ENCODE assay signal across 18 mouse cellular contexts in genomic region chr9:14623250-14623649, GRCm38 (mm10). TPM values are rescaled to one million over a fixed set of nuclear protein-coding genes. Genes with fewer than 3 reads are reported as not detected.
DNase-seq lines count a peak whose midpoint lies in the region; ATAC-seq and TF ChIP-seq lines count a peak whose summit lies in the region.
"Had no signal": no experiment of that assay in that cellular context is flagged by ENCODE, and none has a peak within 500 bp of the region (broad histone marks: within the 10 kb centered on the region; RNA-seq: fewer than 3 reads in every experiment).

No protein-coding gene starts in this region.

- no peaks in the 10 kb centered on the region for H3K9me3 ChIP-seq in heart, embryonic 15.5 days (replicated peaks)
- H3K9me3 ChIP-seq in heart, embryonic 11.5 days (replicated peaks; ENCODE audit: control insufficient read depth, low read length) = no peaks in the 10 kb centered on the region
- no peaks in the 10 kb centered on the region for H3K9me3 ChIP-seq in embryonic facial prominence, embryonic 14.5 days (ENCODE audit: control insufficient read depth, low read length)
- H3K9me3 ChIP-seq: forebrain, embryonic 10.5 days; G1E; kidney, embryonic 15.5 days; neural tube, embryonic 12.5 days had no signal

- no peaks in the 10 kb centered on the region for H3K27me3 ChIP-seq in heart, embryonic 15.5 days
- no peaks in the 10 kb centered on the region; the same call in 1 of the 2 replicates for H3K27me3 ChIP-seq in heart, embryonic 11.5 days (ENCODE audit: control insufficient read depth, insufficient read depth, low read length)
- H3K27me3 ChIP-seq in embryonic facial prominence, embryonic 14.5 days (replicated peaks; ENCODE audit: control insufficient read depth, insufficient read depth, low read length) = no peaks in the 10 kb centered on the region
- H3K27me3 ChIP-seq in myocyte (ENCODE audit: control insufficient read depth, insufficient read depth, insufficient read length) = no peaks in the 10 kb centered on the region
- H3K27me3 ChIP-seq: kidney, embryonic 15.5 days; neural tube, embryonic 12.5 days had no signal

- peak overlapping the region; percentile 15; the same call in 1 of the 2 replicates for H3K27ac ChIP-seq in heart, embryonic 15.5 days
- no peak overlapping the region for H3K27ac ChIP-seq in heart, embryonic 11.5 days (ENCODE audit: low read depth, low read length)
- peak overlapping the region; percentile 50 for H3K27ac ChIP-seq in embryonic facial prominence, embryonic 14.5 days (replicated peaks; ENCODE audit: low read depth, low read length)
- H3K27ac ChIP-seq: forebrain, embryonic 10.5 days; kidney, embryonic 15.5 days; left cerebral cortex, adult 2 months; neural tube, embryonic 12.5 days had no signal

- WGBS in heart, embryonic 15.5 days = 47% methylated on average over 5 of the region's 5 CpGs
- 57% methylated on average over 5 of the region's 5 CpGs for WGBS in heart, embryonic 11.5 days (ENCODE audit: insufficient replicate concordance)
- WGBS in embryonic facial prominence, embryonic 14.5 days = 29% methylated on average over 5 of the region's 5 CpGs

- H3K36me3 ChIP-seq in heart, embryonic 15.5 days = no peaks in the 10 kb centered on the region
- no peaks in the 10 kb centered on the region for H3K36me3 ChIP-seq in heart, embryonic 11.5 days (ENCODE audit: control insufficient read depth, insufficient read depth, low read length)
- H3K36me3 ChIP-seq in embryonic facial prominence, embryonic 14.5 days (ENCODE audit: control insufficient read depth, insufficient read depth, low read length) = no peaks in the 10 kb centered on the region
- no peaks in the 10 kb centered on the region for H3K36me3 ChIP-seq in myocyte (ENCODE audit: control insufficient read depth, insufficient read depth)
- H3K36me3 ChIP-seq: forebrain, embryonic 10.5 days; G1E; kidney, embryonic 15.5 days; neural tube, embryonic 12.5 days had no signal

- TF ChIP-seq POLR2A in myocyte (IDR thresholded peaks at IDR 0.05; ENCODE audit: insufficient read length, low read depth) = no peak

- no peaks in the 10 kb centered on the region for H3K79me2 ChIP-seq in myocyte (ENCODE audit: control insufficient read depth, insufficient read depth)

- H3K4me1 ChIP-seq in heart, embryonic 15.5 days (replicated peaks) = peaks cover 25% of the 10 kb centered on the region
- H3K4me1 ChIP-seq in heart, embryonic 11.5 days (ENCODE audit: control insufficient read depth, insufficient read depth, low read length) = peaks cover 3% of the 10 kb centered on the region; the same call in 1 of the 2 replicates
- H3K4me1 ChIP-seq in embryonic facial prominence, embryonic 14.5 days (ENCODE audit: control insufficient read depth, insufficient read depth, low read length) = peaks cover 36% of the 10 kb centered on the region
- H3K4me1 ChIP-seq: neural tube, embryonic 12.5 days had no signal

- H3K4me2 ChIP-seq in heart, embryonic 15.5 days = no peak overlapping the region
- no peak overlapping the region for H3K4me2 ChIP-seq in heart, embryonic 11.5 days
- H3K4me2 ChIP-seq in embryonic facial prominence, embryonic 14.5 days (ENCODE audit: low read depth, low read length) = no peak overlapping the region
- H3K4me2 ChIP-seq in myocyte (ENCODE audit: low read depth) = peak overlapping the region; percentile 96
- H3K4me2 ChIP-seq: kidney, embryonic 15.5 days; neural tube, embryonic 12.5 days had no signal

- H3ac ChIP-seq in myocyte (ENCODE audit: control insufficient read depth, insufficient read length) = no peak overlapping the region

- no peak overlapping the region for H3K4me3 ChIP-seq in heart, embryonic 15.5 days
- no peak overlapping the region for H3K4me3 ChIP-seq in heart, embryonic 11.5 days (ENCODE audit: low read depth, low read length)
- no peak overlapping the region for H3K4me3 ChIP-seq in embryonic facial prominence, embryonic 14.5 days (ENCODE audit: low read depth, low read length)
- peak overlapping the region; percentile 8 for H3K4me3 ChIP-seq in myocyte
- H3K4me3 ChIP-seq: forebrain, embryonic 10.5 days; kidney, embryonic 15.5 days; left cerebral cortex, adult 2 months; neural tube, embryonic 12.5 days had no signal

- peak; percentile 69 for DNase-seq in embryonic facial prominence, embryonic 14.5 days (ENCODE audit: low spot score)
- peak; percentile 75 for DNase-seq in gastrocnemius, postnatal 14 days
- DNase-seq in layer of hippocampus, postnatal 14 days (ENCODE audit: low spot score in 2 of 2) = no peak
- no peak for DNase-seq in kidney, adult 18-20 months
- DNase-seq: adrenal gland, postnatal 10 days; cerebellum, postnatal 10 days; liver; lung, adult 18-20 months had no signal

- H3K9ac ChIP-seq in heart, embryonic 15.5 days = no peak overlapping the region
- H3K9ac ChIP-seq in heart, embryonic 11.5 days (ENCODE audit: low read depth, low read length) = no peak overlapping the region
- no peak overlapping the region for H3K9ac ChIP-seq in embryonic facial prominence, embryonic 14.5 days (ENCODE audit: low read depth, low read length)
- H3K9ac ChIP-seq: kidney, embryonic 15.5 days; neural tube, embryonic 12.5 days had no signal

- intact Hi-C loops in gastrocnemius, postnatal 14 days (cut with DNase I; ENCODE audit: low total_unique reads) = no loop called here

- no peak for ATAC-seq in heart, embryonic 15.5 days (replicated peaks; ENCODE audit: insufficient number of reproducible peaks, insufficient read depth, low FRiP score, low read depth)
- ATAC-seq in heart, embryonic 11.5 days (replicated peaks; ENCODE audit: insufficient number of reproducible peaks, low FRiP score, low TSS enrichment) = no peak
- ATAC-seq in embryonic facial prominence, embryonic 14.5 days (ENCODE audit: low read depth) = peak; percentile 32; the same call in 1 of the 2 replicates
- ATAC-seq: midbrain, embryonic 16.5 days had no signal

TF ChIP-seq in myocyte, 11 proteins besides CTCF, POLR2A, EP300 and RAD21:
- peak in 1 of 3 experiments; percentile 5 for TF ChIP-seq MYOD1 (IDR thresholded peaks at IDR 0.05; ENCODE audit: control insufficient read depth in 1 of 3, insufficient read length in 2 of 3, low read depth in 2 of 3)
- no peak for TF ChIP-seq TCF12 (IDR thresholded peaks at IDR 0.05; ENCODE audit: insufficient read depth, poor library complexity, severe bottlenecking)

RNA-seq across cellular contexts. Expression of gene Amotl1, which starts 21.6 kb away (rescaled TPM):
- polyA plus RNA-seq in heart, embryonic 15.5 days (2015; fragmentation: Nextera tagmentation; extraction: Ambion mirVana) = 16.1 and 19.6 TPM in 2 replicates
- 21.3 and 23.8 TPM in 2 replicates for polyA plus RNA-seq in heart, embryonic 11.5 days (2014; fragmentation: Nextera tagmentation; extraction: Ambion mirVana)
- 48.4 and 49.1 TPM in 2 replicates for polyA plus RNA-seq in embryonic facial prominence, embryonic 14.5 days (2014; fragmentation: Nextera tagmentation; extraction: Ambion mirVana)
- 100 to 1,000 TPM; 264 to 270 TPM for total RNA-seq in gastrocnemius, postnatal 14 days (2021)
- polyA plus RNA-seq in myocyte (2012; fragmentation: generic; extraction: Trizol) = 37.3 TPM
- 10 to 100 TPM; 19.1 to 25.1 TPM for total RNA-seq in layer of hippocampus, postnatal 14 days (2021)
- total RNA-seq: megakaryocyte progenitor cell, adult 5-6 weeks had no signal

Comparison
In these comparisons a context has a peak if more than half of its experiments do, and no peak if none do; other contexts are left out.
1. DNase-seq: peak in embryonic facial prominence, embryonic 14.5 days (single experiment) and gastrocnemius, postnatal 14 days (single experiment); none in layer of hippocampus, postnatal 14 days (0 of 2) and kidney, adult 18-20 months (single experiment).